Mouse (Mus musculus) thymus, adult 2 months (tissue): ENCODE data around the gene Gm2056.
"Not testable (repeated sequence)": the region's sequence is repeated elsewhere in the genome, so short reads cannot be mapped to it uniquely, and the experiment has no call there.

Experiments used
- CTCF ChIP-seq: fragments of 200-500 bp; IDR thresholded peaks from 2 replicates; pipeline ENCODE4 v1.5.1; 2012; ENCODE audit warnings: mild to moderate bottlenecking, control low read depth, low read length, moderate library complexity, borderline replicate concordance; ENCODE audit not compliant: control insufficient read depth, poor library complexity, insufficient read depth; ENCODE audit errors: extremely low read depth
- POLR2A ChIP-seq: fragments of 200-500 bp; IDR thresholded peaks from 2 replicates; pipeline ENCODE4 v1.6.1; 2012; ENCODE audit warnings: mild to moderate bottlenecking, low read length, control low read depth, moderate library complexity; ENCODE audit not compliant: control insufficient read depth, poor library complexity, insufficient read depth; ENCODE audit errors: extremely low read depth

GRCm38 (mm10) chr12:87984000-87984399, 42.8 kb upstream of the Gm2056 start:
- TF ChIP-seq CTCF, POLR2A: not testable (repeated sequence)
